Mouse (Mus musculus): Measurements from ENCODE around the gene Zfand2a.

GRCm38 (mm10) chr5:139479088-139479487 is 5.3 kb downstream of the Zfand2a start:
- TF ChIP-seq GATA1 (IDR thresholded peaks at IDR 0.05; ENCODE audit: low read length) (no peak), TAL1 (IDR thresholded peaks at IDR 0.05; ENCODE audit: low read length) (no peak)

Measured in erythroblast, embryonic 14.5 days (primary cell).